Mouse (Mus musculus) megakaryocyte, embryonic 14.5 days (primary cell): Measurements from ENCODE around the gene Nubp1.

ENCODE experiments used
- FLI1 ChIP-seq: IDR thresholded peaks from 2 replicates; pipeline ENCODE4 v1.6.1; 2012; ENCODE audit warnings: low read length, inconsistent platforms, mixed read lengths
- GATA1 ChIP-seq: IDR thresholded peaks from 3 replicates; pipeline ENCODE4 v1.6.1; 2012; ENCODE audit warnings: mixed read lengths, low read length, inconsistent platforms, borderline replicate concordance

- TF ChIP-seq GATA1 = no peak
- no peak for TF ChIP-seq FLI1
These were observed 8.8 kb downstream of the Nubp1 start for GRCm38 (mm10) chr16:10420447-10421054.
